Mouse (Mus musculus) testis, adult 2 months (tissue): ENCODE data around the gene Abcb9.

Source experiments
- CTCF ChIP-seq: fragments of 200-500 bp; IDR thresholded peaks from 2 replicates; pipeline ENCODE4 v1.5.1; 2012; ENCODE audit warnings: low read depth, mild to moderate bottlenecking, inconsistent platforms, low read length, moderate library complexity; ENCODE audit not compliant: control insufficient read depth, insufficient read depth, insufficient replicate concordance
- POLR2A ChIP-seq: fragments of 200-500 bp; IDR thresholded peaks from 2 replicates; pipeline ENCODE4 v1.6.1; 2012; ENCODE audit warnings: low read depth, mild to moderate bottlenecking, inconsistent platforms, low read length, moderate library complexity; ENCODE audit not compliant: control insufficient read depth

GRCm38 (mm10) chr5:124098923-124099322 is 3.3 kb upstream of the Abcb9 start:
- TF ChIP-seq POLR2A (no peak), CTCF (no peak)
